Mouse (Mus musculus) megakaryocyte, embryonic 14.5 days (primary cell): Measurements from ENCODE around the gene Acox3.

ENCODE experiments used
- FLI1 ChIP-seq: IDR thresholded peaks from 2 replicates; pipeline ENCODE4 v1.6.1; 2012; ENCODE audit warnings: low read length, inconsistent platforms, mixed read lengths
- GATA1 ChIP-seq: IDR thresholded peaks from 3 replicates; pipeline ENCODE4 v1.6.1; 2012; ENCODE audit warnings: mixed read lengths, low read length, inconsistent platforms, borderline replicate concordance

DNA sequence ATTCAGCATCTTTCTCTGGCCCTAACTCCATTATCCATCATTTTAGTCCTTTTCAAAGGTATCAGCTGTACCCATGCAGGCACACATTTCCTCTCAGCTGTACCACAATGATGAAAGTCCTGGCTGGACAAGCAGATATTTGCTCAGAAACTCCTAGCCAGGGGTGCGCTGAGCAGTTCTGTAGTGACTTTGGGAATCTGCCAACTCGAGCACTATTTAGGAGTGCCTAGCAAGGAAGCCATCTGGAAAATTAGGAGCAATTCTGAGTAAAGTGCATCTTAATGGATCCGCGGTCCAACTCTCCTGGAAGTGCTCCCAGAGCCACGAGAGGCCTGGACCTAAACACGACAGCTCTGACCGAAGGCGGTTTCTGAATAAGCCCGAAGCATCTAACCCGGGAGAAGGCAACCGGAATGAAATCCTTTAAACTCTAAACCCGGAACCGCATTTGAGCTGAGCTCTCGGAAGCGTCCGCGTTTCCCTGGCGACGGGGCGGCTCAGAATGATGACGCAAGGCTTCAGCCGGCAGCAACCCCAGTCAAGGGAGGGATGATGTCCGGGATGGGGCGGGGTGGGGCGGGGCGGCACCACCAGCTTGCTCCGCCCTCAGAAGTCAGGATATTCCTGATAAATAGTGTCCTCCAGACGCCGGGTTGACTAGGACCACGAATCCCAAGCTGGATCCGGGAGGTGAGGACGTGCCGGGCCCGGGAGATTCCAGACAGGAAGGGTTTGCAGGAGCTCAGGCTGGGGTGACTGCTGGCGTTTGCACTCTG lies at the start of gene Acox3:
- TF ChIP-seq GATA1 (no peak), FLI1 (no peak)
